Mouse (Mus musculus) embryo, embryonic 10 days (tissue): Measurements from ENCODE around the gene Zfand3.

ENCODE experiments used
- DNase-seq: peaks from one replicate; pipeline ENCODE4 v3.0.0-alpha.2; 2015; ENCODE audit warnings: low spot score

Gene Zfand3

GRCm38 (mm10) chr17:30194629-30195445 lies 190.3 kb downstream of the Zfand3 start:
- DNase-seq, result no peak

- DNase-seq, result no peak
Observed at GRCm38 (mm10) chr17:30195591-30196183, 191.2 kb downstream of the Zfand3 start.

DNA sequence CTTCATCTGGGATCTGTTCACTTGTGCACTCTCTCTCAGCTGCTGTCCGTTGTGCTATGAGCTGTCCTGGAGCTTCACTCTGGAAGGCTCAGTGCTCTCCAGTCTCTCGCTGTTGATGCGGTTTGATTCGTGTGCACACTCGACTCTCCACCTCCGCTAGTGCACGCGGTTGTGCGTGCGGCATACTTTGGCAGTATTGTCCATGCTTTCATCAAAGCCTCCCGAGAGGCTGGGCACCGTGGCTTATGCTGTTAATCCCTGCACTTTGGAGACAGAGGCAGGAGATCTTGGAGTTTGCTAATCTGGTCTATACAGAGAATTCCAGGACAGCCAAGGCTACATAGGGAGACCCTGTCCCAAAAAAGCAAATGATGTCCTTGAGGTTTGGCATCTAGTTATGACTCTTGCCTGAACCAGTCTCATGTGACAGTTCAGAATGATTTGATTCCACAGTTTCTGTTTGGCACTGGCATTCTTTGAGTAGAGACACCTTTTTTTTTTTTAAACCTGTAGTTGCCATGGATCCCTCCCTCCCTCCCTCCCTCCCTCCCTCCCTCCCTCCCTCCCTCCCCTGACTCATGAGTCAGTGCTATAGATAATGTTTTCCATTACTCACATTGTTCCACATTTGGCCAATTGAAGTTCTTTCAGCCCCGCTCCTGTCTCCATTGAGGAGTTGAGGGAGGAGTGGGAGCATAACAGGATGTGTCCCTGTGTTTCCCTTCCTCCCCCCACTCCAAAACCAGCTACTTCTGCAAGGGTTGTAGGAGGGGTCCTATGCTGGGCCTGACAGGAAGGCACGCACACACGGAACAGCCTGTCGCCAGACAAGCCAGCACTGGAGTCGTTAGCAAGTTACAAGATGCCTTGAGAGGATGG lies 192.1 kb downstream of the Zfand3 start:
- DNase-seq, result peak; percentile 32

DNA sequence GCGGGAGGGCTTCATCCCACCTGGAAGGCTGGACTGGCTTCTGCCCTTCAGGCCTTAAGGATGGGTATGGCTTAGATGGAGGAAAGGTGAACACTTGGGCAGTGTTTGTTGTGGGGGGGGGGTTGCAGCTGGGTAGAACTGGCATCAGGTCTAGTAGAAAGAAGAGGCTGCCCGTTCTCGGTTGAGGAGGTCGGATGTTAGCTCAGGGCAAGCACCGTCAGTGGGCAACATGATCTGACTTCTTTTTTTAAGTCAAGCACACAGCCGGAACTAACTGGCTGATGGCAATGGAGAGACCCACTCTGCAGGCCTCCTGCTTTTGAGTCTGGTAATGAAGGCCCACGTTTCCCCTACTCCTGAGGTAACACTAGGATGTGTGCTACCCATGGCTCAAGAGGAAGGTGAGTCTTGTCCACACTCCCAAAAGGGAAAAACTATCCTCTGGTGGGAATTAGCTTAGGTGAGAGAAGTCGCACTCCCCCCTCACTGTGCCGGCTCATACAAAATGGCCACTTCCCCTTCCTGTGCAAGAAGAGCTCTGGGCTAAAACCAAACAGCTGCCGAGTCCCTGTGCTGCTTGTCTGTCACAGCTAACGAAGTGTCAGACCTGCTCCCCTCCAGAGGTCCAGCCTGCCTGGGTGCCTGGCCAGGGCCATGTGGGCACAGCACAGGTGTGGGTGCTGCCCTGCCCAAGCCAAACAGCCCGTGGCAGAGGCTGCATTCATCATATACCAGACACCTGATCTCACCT lies 192.9 kb downstream of the Zfand3 start:
- DNase-seq, result no peak

GRCm38 (mm10) chr17:30198422-30198821 lies 193.9 kb downstream of the Zfand3 start:
- peak; percentile 56 for DNase-seq

- no peak for DNase-seq
Observed at GRCm38 (mm10) chr17:30199374-30200247, 195.1 kb downstream of the Zfand3 start.

- no peak for DNase-seq
Observed at GRCm38 (mm10) chr17:30200283-30200682, 195.8 kb downstream of the Zfand3 start.

DNA sequence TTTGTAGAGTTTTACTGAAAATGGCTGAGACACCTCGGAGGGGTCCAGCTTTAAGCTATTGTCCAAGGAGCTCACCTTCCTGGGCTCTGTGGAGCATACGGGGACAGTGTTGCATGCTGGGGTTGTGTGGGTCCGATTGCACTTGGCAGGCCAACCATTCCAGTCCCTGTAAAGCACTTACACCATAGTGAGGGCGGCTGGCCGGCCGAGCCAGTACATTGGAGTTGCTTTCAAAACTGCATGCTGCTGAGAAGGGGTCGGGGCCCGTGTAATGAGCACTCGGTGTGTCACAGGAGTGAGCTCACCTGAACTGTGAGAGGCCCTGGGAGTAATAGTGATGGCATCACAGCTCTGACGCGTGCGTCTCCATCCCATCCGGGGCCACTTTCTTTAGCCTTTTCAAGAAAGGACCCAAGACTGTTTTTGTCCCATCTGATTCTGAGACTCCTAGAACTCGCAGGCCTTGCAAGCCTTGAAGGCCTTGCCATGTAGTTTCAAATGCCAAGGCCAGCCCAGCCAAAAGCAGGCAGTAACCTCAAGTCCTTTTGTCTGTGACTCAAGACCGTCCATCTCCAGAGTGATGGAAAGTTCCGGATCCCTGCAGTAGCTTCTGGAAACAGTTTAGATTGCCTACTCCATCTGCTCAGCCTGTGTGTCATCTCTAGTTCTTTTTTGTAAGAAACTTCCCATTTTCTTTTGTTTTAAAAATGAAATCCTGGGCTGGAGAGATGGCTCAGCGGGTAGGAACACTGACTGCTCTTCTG lies 200.7 kb downstream of the Zfand3 start:
- no peak for DNase-seq

GRCm38 (mm10) chr17:30210262-30210661 lies 205.7 kb downstream of the Zfand3 start:
- DNase-seq, result no peak

DNA sequence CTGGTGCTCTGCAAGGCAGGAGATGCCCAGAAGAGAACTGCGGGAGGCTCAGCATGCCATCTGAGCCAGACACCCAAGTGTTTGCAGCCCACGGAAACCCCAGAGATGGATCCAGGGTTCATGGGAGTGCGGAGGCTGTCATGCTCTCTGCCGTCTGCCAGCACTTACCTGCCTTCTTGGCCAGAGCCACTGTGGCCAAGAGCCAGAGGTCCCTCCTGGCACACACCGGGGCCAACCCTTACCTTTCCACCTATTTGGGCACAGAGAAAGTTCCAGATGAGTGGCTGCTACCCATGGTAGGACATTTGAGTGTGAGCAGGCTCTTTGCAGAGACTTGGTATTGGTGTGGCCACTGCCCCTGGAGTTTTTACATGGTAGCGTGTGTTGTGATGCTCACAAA lies 206.4 kb downstream of the Zfand3 start:
- no peak for DNase-seq

DNA sequence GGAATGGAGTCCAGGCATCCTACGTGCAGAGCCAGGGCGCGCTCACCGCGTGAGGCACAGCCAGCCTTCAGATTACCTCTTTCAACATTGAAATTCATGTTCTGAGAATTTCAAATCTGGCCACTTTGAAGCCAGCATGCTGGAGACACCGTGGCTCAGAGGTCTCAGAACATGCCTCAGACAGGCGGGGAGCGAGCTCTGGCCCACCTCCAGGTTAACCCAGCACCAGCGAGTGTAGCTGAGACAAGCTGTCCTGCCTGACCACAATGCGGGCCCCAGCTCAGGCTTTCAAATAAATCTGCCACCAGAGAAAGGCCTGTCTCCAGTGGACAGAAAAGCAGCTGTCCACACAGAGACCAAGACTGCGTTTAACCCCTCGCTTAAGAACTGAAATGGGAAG lies 208.1 kb downstream of the Zfand3 start:
- no peak for DNase-seq

- no peak for DNase-seq
Observed at GRCm38 (mm10) chr17:30213371-30213770, 208.8 kb downstream of the Zfand3 start.

DNA sequence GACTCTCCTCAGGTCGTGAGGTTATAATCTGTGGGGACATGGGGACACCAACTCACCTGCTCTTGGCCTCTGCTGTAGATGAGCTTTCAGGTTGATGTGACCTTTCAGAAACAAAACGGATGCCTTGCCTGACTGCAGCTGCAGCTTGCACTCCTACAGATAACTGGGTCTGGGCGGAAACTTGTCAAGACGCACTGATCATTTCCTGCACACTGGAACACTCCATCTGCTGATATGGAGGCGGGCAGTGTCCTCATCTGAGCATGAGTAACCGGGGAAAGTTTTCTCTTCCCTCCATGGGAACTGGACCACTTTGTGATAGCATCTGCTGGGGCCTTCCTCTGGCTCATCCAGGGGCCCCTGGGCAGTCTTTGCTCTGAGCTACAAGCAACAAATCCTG lies 209.9 kb downstream of the Zfand3 start:
- no peak for DNase-seq

- DNase-seq, result no peak
Observed at GRCm38 (mm10) chr17:30215741-30216140, 211.2 kb downstream of the Zfand3 start.

GRCm38 (mm10) chr17:30221677-30222076 lies 217.1 kb downstream of the Zfand3 start:
- DNase-seq, result no peak

DNA sequence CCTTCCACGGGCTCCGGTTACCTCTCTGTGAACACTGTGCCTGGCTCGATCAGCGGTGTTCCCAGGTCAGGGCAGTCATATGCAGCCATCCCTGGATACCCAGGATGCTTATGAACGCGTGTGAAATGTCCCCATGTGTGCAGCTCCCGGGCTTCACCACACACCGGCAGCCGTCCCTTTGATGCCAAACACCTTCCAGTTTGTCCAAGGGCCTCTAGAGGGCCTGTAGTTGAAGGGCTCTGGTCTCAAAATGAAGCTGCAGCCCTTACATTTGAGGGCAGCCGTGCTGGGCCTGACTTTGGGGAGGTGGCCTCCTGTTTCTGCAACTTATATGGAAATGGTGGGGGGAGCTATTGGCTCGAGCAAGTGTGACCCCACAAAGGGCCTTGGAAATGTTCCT lies 217.8 kb downstream of the Zfand3 start:
- DNase-seq, result no peak

DNA sequence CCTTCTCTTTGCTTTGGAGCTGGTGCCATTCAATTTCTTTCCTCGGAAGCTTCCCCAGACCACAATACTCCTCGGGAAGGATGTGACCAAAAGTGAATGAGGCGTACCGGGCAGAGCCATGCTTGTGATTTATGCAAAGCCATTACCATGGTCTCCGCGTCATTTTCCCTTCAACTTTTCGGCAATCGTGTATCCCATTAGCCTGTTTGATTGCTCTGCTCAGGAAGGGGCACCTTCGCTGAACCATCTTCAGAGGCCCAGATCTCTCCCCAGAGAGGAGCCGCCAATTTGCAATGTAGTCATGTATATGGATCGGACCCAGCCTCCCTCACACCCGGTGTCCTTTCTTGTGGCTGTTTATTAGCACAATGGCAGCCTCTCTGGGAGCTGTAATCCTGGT lies 218.3 kb downstream of the Zfand3 start:
- no peak for DNase-seq

- DNase-seq, result peak; percentile 62
Observed at GRCm38 (mm10) chr17:30225030-30225740, 220.7 kb downstream of the Zfand3 start.

DNA sequence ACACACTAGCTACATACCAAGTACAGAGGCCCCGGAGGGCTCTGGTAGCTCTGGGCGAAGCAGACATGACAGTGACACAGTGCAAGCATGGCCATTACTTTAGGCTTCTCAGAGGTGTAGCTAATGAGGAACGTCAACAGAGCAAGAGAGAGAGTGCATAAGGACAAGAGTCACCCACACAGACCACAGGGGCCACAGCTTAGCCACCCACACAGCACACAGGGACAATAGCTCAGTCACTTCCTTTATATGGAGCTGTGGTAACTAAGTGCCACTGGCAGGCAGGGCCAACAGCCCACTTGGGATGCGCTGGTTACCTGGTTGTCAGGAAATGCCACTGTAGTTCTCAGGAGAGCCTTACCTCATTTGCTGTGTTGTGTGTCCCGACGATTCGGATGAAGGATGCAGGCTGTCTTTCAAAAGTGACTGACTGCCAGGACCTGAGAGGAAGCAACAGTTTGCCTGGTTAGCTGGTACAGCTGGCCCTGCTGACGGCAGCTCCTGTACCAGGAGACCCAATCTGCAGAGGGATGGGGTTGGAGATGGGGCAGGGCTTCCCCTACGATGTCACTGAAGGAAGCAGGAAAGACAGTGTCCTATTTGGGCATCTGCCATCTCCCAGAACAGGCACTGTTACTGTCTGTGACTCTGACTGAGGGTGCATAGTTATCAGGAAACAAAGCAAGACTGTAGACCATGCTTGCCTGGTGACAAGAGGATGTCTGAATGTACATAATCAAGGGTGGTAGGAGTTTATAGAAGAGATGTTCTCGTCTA lies 224.1 kb downstream of the Zfand3 start:
- DNase-seq, result no peak
